Mouse (Mus musculus) C2C12 (cell line): ENCODE data around the gene Cavin3. TPM values are rescaled to one million over a fixed set of nuclear protein-coding genes. Genes with fewer than 3 reads are reported as not detected.
"Not testable (repeated sequence)": the region's sequence is repeated elsewhere in the genome, so short reads cannot be mapped to it uniquely, and the experiment has no call there.

Source experiments
- H3K27me3 ChIP-seq: one replicate; pipeline ENCODE4 v1.6.1; 2011; ENCODE audit not compliant: control insufficient read depth, insufficient read depth, insufficient read length
- H3K36me3 ChIP-seq: one replicate; pipeline ENCODE4 v1.6.1; 2011; ENCODE audit not compliant: control insufficient read depth, insufficient read depth
- H3K4me3 ChIP-seq: one replicate; pipeline ENCODE4 v1.5.1; 2011; ENCODE audit warnings: mild to moderate bottlenecking, control low read depth; ENCODE audit not compliant: poor library complexity, insufficient read depth, severe bottlenecking
- H3K79me2 ChIP-seq: one replicate; pipeline ENCODE4 v1.6.1; 2011; ENCODE audit not compliant: control insufficient read depth, insufficient read depth
- H3K79me3 ChIP-seq: one replicate; pipeline ENCODE4 v1.6.1; 2011; ENCODE audit warnings: low read depth, control low read depth
- H3ac ChIP-seq: one replicate; pipeline ENCODE3; 2011; ENCODE audit warnings: low read depth; ENCODE audit not compliant: control insufficient read depth, insufficient read length
- CEBPB ChIP-seq: IDR thresholded peaks from one replicate; pipeline ENCODE4 v1.6.1; 2011; ENCODE audit warnings: low read depth, mild to moderate bottlenecking, control low read depth, moderate library complexity
- CTCF ChIP-seq: IDR thresholded peaks from one replicate; pipeline ENCODE4 v1.5.1; 2011; ENCODE audit not compliant: control insufficient read depth, insufficient read depth, insufficient read length
- FOSL1 ChIP-seq: IDR thresholded peaks from one replicate; pipeline ENCODE4 v1.8.0; 2011; ENCODE audit warnings: mild to moderate bottlenecking, low read length; ENCODE audit not compliant: poor library complexity, insufficient read depth, severe bottlenecking
- MAX ChIP-seq: IDR thresholded peaks from one replicate; pipeline ENCODE4 v1.6.1; 2011; ENCODE audit warnings: mild to moderate bottlenecking, control low read depth
- MYOD1 ChIP-seq: IDR thresholded peaks from one replicate; pipeline ENCODE4 v1.6.1; 2011; ENCODE audit warnings: low read depth; ENCODE audit not compliant: control insufficient read depth, insufficient read length
- MYOG ChIP-seq: IDR thresholded peaks from one replicate; pipeline ENCODE4 v1.6.1; 2011; ENCODE audit not compliant: control insufficient read depth, insufficient read length; ENCODE audit errors: extremely low read depth
- USF1 ChIP-seq: IDR thresholded peaks from one replicate; pipeline ENCODE4 v1.6.1; 2011; ENCODE audit warnings: low read depth, mild to moderate bottlenecking, control low read depth, moderate library complexity
- polyA plus RNA-seq: library from polyadenylated mRNA; unstranded; fragments of >200 nt; fragmentation: generic; extraction: Trizol; gene quantifications from one replicate; pipeline ENCODE4 v1.2.1, GENCODE M21; 2012; ENCODE audit warnings: missing spikeins

The Cavin3 gene
- polyA plus RNA-seq, 1 experiment, result 83.7 TPM

DNA sequence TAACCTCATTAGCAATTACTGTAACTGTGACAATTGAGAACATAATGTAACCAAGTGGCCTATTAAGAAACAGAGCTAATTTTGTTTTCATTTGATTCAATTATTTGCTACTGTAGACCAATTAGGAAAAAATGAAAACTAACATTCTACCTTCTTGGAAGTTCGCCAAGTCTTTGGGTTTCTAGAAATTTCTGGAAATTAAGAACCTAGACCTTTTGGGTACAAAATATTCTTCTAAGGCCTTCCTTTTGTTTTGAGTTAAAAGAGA lies 4.7 kb downstream of the Cavin3 start:
- no peaks in the 10 kb centered on the region for H3K36me3 ChIP-seq
- H3K27me3 ChIP-seq, result no peaks in the 10 kb centered on the region
- TF ChIP-seq MYOG, result no peak
- no peak for TF ChIP-seq MYOD1
- TF ChIP-seq CEBPB, result no peak
- no peak for TF ChIP-seq MAX
- TF ChIP-seq USF1, result no peak
- no peak for TF ChIP-seq FOSL1
- no peak for TF ChIP-seq CTCF
- H3ac ChIP-seq, result no peak overlapping the region
- H3K79me3 ChIP-seq, result no peaks in the 10 kb centered on the region
- H3K4me3 ChIP-seq, result no peak overlapping the region
- H3K79me2 ChIP-seq, result peaks cover 14% of the 10 kb centered on the region

DNA sequence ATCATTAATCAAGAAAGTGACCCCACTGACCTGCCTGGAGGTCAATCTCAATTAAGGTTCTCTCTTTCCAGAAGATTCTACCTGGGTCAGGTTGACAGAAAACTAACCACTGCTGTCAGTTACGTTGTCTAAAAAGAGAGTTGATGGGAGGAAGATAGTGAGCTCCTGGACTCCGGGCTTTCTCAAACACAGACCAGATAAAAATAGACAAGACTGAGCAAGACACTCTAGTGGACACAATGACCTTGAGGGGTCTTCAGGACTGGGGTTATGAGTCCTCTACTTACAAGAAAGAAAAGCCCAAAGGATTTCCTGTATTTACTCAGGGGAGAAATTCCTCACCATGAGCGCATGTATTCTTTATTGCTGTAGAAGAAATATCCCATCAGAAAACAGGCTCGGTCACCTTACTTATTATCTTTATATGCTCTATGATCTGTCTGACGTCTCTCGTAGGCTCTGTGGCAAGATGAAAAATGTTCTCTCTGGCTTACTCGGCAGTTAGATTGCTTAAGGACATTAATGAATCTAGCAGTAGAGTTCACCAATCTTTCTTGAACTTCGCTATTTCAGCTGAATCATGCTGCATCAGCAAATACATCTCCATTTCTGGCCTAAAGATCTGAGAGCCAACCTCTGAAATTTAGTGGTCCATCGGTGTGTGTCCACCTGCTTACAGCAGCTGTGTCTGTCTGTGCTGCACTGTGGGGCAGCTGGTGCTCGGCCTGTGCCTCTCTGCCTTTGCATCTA lies 5.2 kb downstream of the Cavin3 start:
- Histone ChIP-seq H3ac (no peak overlapping the region), H3K27me3 (no peaks in the 10 kb centered on the region), H3K4me3 (no peak overlapping the region), H3K36me3 (no peaks in the 10 kb centered on the region), H3K79me2 (peaks cover 14% of the 10 kb centered on the region), H3K79me3 (no peaks in the 10 kb centered on the region)
- no peak for TF ChIP-seq MAX
- TF ChIP-seq FOSL1, result no peak
- no peak for TF ChIP-seq CTCF
- no peak for TF ChIP-seq CEBPB
- TF ChIP-seq USF1, result no peak
- no peak for TF ChIP-seq MYOD1
- TF ChIP-seq MYOG, result no peak

DNA sequence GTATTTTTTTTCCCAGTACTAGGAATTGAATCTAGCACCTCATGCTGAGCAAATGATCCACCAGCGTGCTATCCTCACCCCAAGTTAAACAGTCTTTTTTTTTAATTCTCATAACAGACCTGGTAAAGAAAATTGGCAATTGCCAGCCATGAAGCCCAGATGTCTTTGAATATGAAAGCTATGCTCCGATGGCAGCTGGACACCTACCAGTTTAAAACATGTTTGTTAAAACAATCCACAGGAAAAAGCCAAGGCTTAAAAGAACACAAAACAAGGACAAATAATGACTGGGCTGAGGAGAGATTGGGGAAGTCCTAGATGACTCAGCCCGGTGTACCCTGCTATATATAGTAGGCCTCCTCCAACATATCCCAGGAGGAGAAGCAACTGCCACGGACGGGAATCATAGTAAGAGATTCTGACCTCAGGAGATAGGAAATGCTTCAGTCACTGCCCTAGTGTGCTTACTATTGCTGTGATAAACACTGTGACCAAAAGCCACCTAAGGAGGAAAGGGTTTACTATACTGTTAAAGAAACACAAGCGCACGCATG lies 6.6 kb downstream of the Cavin3 start:
- H3K36me3 ChIP-seq, result no peaks in the 10 kb centered on the region
- no peak for TF ChIP-seq FOSL1
- TF ChIP-seq MYOD1, result no peak
- TF ChIP-seq MYOG, result no peak
- TF ChIP-seq USF1, result no peak
- no peak for TF ChIP-seq CTCF
- TF ChIP-seq CEBPB, result no peak
- no peak for TF ChIP-seq MAX
- H3K79me3 ChIP-seq, result no peaks in the 10 kb centered on the region
- H3K27me3 ChIP-seq, result no peaks in the 10 kb centered on the region
- H3ac ChIP-seq, result no peak overlapping the region
- no peak overlapping the region for H3K4me3 ChIP-seq
- H3K79me2 ChIP-seq, result peaks cover 4% of the 10 kb centered on the region

DNA sequence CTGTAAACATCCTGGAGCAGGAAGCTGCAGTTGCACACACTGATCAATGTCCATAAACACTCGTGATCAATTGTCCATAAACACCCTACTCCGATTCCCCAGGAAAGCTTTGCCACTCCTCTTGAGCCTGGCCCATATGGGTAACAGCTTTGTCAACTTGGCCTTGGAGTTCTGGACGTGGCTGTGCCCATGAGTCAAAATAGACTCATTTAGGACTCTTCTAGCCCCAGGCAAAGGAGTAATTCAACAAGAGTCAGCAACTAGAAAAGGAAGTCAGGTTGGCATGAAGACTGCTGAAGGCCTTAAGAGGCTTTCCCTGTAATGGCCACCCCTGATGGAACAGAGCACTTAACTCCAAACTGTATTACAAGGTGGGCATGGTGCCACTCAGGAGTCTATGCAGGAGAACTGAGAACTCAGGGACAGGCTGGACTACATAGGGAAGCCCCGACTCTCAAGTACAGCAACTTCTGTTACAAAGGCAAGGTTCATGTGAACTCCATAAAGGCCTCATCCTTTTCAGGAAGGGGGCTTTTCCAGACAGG lies 7.3 kb downstream of the Cavin3 start:
- no peaks in the 10 kb centered on the region for H3K79me2 ChIP-seq

DNA sequence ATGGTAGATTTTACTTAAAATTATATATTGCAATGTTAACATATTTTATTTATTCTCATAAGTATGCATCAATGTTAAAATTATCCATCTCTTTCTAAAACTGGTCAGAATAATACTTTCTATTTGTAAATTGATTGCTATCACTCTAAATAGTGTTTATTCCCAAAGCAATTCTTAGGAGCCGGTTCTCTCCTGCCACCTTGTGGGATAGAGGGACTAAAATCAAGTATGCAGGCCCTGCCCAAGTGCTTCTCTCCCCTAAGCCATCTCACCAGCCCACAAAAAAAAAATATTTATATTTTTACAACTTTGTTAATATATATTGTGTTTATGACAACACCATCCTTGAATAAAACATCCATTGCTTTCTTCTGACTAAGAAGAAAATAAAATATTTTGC lies 9.5 kb downstream of the Cavin3 start:
- no peak overlapping the region for H3K4me3 ChIP-seq
- no peaks in the 10 kb centered on the region for H3K79me2 ChIP-seq
- no peak for TF ChIP-seq FOSL1
- no peak for TF ChIP-seq MAX
- TF ChIP-seq CTCF, result no peak
- TF ChIP-seq USF1, result no peak
- TF ChIP-seq MYOD1, result no peak
- TF ChIP-seq CEBPB, result no peak
- TF ChIP-seq MYOG, result no peak
- no peaks in the 10 kb centered on the region for H3K36me3 ChIP-seq
- H3ac ChIP-seq, result no peak overlapping the region
- no peaks in the 10 kb centered on the region for H3K27me3 ChIP-seq
- no peaks in the 10 kb centered on the region for H3K79me3 ChIP-seq

More for the DNA sequence above, 7.3 kb downstream of the Cavin3 start:
- H3K79me3 ChIP-seq, result no peaks in the 10 kb centered on the region
- TF ChIP-seq CTCF (no peak), CEBPB (no peak), FOSL1 (no peak), MYOG (no peak), MYOD1 (no peak), USF1 (no peak), MAX (no peak)
- H3K27me3 ChIP-seq, result no peaks in the 10 kb centered on the region
- no peak overlapping the region for H3K4me3 ChIP-seq
- no peaks in the 10 kb centered on the region for H3K36me3 ChIP-seq
- H3ac ChIP-seq, result no peak overlapping the region

DNA sequence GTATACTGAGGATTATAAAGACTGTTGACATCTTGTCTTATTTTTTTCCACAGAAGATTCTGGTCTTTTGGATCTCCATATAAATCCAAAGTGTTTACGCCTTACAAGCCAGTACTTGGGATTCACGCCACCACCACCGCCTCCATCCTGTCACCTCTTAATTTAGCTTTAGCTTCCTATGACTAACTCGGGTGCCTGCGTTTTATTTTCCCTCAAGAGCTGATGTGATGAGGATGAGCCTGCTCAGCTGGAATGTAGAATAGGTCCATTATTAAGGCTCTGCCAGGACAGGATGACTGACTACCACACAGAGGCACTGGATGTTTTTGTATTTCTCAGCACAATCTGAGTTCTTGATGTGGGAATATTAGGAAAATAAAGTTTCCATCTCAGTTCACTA lies 16.6 kb downstream of the Cavin3 start:
- not testable (repeated sequence) for H3K79me2 ChIP-seq, H3K27me3 ChIP-seq, H3K4me3 ChIP-seq, H3ac ChIP-seq, H3K79me3 ChIP-seq, H3K36me3 ChIP-seq
